Mouse (Mus musculus): ENCODE data around the gene Sidt1. TPM values are rescaled to one million over a fixed set of nuclear protein-coding genes. Genes with fewer than 3 reads are reported as not detected.

Sidt1 gene
- total and polyA plus RNA-seq, 3 experiments = not detected

DNA sequence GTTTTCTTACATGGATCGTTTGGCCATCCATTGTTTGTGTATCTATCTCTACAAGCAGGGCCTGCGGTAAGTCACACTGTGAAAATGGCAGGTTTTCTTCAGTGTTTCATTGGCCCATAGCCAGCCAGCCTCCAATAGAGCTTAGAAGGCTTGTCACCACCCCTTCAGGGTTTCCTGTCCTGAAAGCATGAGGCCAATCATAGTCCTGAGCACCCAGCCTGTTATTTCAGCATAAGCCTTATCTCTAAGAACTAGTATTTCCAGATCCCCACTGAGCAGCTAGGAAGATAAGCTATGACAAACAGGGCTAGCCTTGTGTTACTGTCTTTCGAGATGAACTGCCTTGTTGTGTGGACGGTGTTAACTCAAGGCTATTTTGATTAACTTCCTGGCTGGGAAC is 19.6 kb downstream of the Sidt1 start (continued):
- no peak for TF ChIP-seq NRF1 (IDR thresholded peaks at IDR 0.05; ENCODE audit: insufficient read depth, low read depth, low read length, poor library complexity, severe bottlenecking)
- no peak for TF ChIP-seq BHLHE40 (IDR thresholded peaks at IDR 0.05; ENCODE audit: borderline replicate concordance, low read depth, low read length)
- peak; percentile 52; the same call in 1 of the 2 replicates for TF ChIP-seq MYB (IDR thresholded peaks at IDR 0.05; ENCODE audit: low read depth, low read length)
- no peak for TF ChIP-seq ZKSCAN1 (IDR thresholded peaks at IDR 0.05; ENCODE audit: low read depth, low read length)
- 0 out of 2 replicates have a peak, but pooled peaks have one; percentile 41 for TF ChIP-seq MAFK (IDR thresholded peaks at IDR 0.05; ENCODE audit: borderline replicate concordance, low read depth, low read length)
- peak; percentile 96 for TF ChIP-seq GATA1 (IDR thresholded peaks at IDR 0.05; ENCODE audit: low read depth, low read length)
- TF ChIP-seq POLR2AphosphoS2 (IDR thresholded peaks at IDR 0.05; ENCODE audit: low read length) = 0 out of 2 replicates have a peak, but pooled peaks have one; percentile 41
- TF ChIP-seq NELFE (IDR thresholded peaks at IDR 0.05; ENCODE audit: low read depth, low read length) = peak; percentile 16; the same call in 1 of the 2 replicates
- TF ChIP-seq JUND (IDR thresholded peaks at IDR 0.05; ENCODE audit: low read depth, low read length) = no peak
- TF ChIP-seq SMC3 (IDR thresholded peaks at IDR 0.05; ENCODE audit: low read depth, low read length) = no peak
- no peak for TF ChIP-seq RAD21 (IDR thresholded peaks at IDR 0.05; ENCODE audit: low read depth, low read length)
- TF ChIP-seq MXI1 (IDR thresholded peaks at IDR 0.05; ENCODE audit: low read depth, low read length) = no peak
- TF ChIP-seq MAX (IDR thresholded peaks at IDR 0.05; ENCODE audit: low read length) = peak; percentile 52; the same call in 1 of the 2 replicates
- no peak for TF ChIP-seq MAZ (IDR thresholded peaks at IDR 0.05; ENCODE audit: low read depth, low read length)
- 0 out of 2 replicates have a peak, but pooled peaks have one; percentile 25 for TF ChIP-seq ELF1 (IDR thresholded peaks at IDR 0.05; ENCODE audit: low read depth, low read length)
- TF ChIP-seq GABPA (IDR thresholded peaks at IDR 0.05; ENCODE audit: low read depth, low read length) = no peak
- no peak for TF ChIP-seq MEF2A (IDR thresholded peaks at IDR 0.05; ENCODE audit: extremely low read depth, insufficient replicate concordance, low read depth, low read length, poor library complexity, severe bottlenecking)

DNA sequence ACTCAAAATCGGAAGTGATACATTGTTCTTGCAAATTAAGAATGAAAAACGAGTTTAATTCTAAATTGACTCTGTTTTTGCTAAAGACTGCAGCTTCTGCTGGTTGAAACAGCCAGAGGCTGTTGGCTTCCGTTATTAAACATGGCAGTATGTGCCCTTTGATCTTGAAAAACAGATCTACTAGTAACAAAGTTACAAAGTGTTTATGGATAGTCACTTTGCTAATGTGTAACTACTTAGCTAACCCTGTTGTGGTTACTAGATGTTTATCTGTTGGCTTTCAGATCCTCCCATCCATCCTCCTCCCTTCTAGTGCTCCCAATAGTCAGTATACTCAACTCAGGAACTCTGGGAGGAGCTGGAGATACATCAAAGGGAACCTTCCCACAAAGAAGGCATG is 27.4 kb downstream of the Sidt1 start:
- DNase-seq (ENCODE audit: low read depth, low spot score) = no peak
- Histone ChIP-seq H3K27me3 (ENCODE audit: control insufficient read depth in 1 of 2, insufficient read depth in 2 of 2, low read length in 2 of 2) (peaks cover 0 to 1% of the 10 kb centered on the region in 2 experiments; a peak in 1 of 4 replicates), H3K4me3 (ENCODE audit: control insufficient read depth in 1 of 2, insufficient read depth in 1 of 2, low read depth in 2 of 2, low read length in 2 of 2) (no peak overlapping the region), H3K27ac (ENCODE audit: control insufficient read depth, low read depth, low read length) (no peak overlapping the region), H3K79me2 (ENCODE audit: control insufficient read depth, insufficient read depth, low read length, poor library complexity) (no peaks in the 10 kb centered on the region), H3K4me1 (ENCODE audit: control insufficient read depth in 1 of 2, insufficient read depth in 2 of 2, low read length in 2 of 2) (no peaks in the 10 kb centered on the region), H3K36me3 (ENCODE audit: control insufficient read depth in 1 of 2, insufficient read depth in 2 of 2, low read length in 2 of 2) (no peaks in the 10 kb centered on the region), H3K9me3 (replicated peaks; ENCODE audit: insufficient read depth, low read length) (no peaks in the 10 kb centered on the region), H3K9ac (ENCODE audit: control insufficient read depth, low read depth, low read length, poor library complexity, severe bottlenecking) (no peak overlapping the region)
- no peak for TF ChIP-seq NELFE (IDR thresholded peaks at IDR 0.05; ENCODE audit: low read depth, low read length)
- no peak for TF ChIP-seq TAL1 (IDR thresholded peaks at IDR 0.05; ENCODE audit: low read length)
- TF ChIP-seq POLR2AphosphoS5 (IDR thresholded peaks at IDR 0.05; ENCODE audit: borderline replicate concordance, low read depth, low read length) = no peak
- TF ChIP-seq HCFC1 (IDR thresholded peaks at IDR 0.05; ENCODE audit: low read depth, low read length) = no peak
- no peak for TF ChIP-seq E2F4 (IDR thresholded peaks at IDR 0.05; ENCODE audit: borderline replicate concordance, low read depth, low read length)
- TF ChIP-seq MAFK (IDR thresholded peaks at IDR 0.05; ENCODE audit: borderline replicate concordance, low read depth, low read length) = no peak
- no peak for TF ChIP-seq MYB (IDR thresholded peaks at IDR 0.05; ENCODE audit: low read depth, low read length)
- TF ChIP-seq EP300 (IDR thresholded peaks at IDR 0.05; ENCODE audit: low read depth in 1 of 2, low read length in 2 of 2) = no peak
- TF ChIP-seq USF1 (IDR thresholded peaks at IDR 0.05; ENCODE audit: low read depth, low read length) = no peak
